Comparison of ENCODE assay signal across 18 mouse cellular contexts in genomic region chr3:49648040-49648894, GRCm38 (mm10).
DNase-seq lines count a peak whose midpoint lies in the region; ATAC-seq lines count a peak whose summit lies in the region.
"Had no signal": no experiment of that assay in that cellular context is flagged by ENCODE, and none has a peak within 500 bp of the region (broad histone marks: within the 10 kb centered on the region; RNA-seq: fewer than 3 reads in every experiment).

No protein-coding gene starts in this region.

- ATAC-seq in frontal cortex, adult (ENCODE audit: low TSS enrichment) = peak; percentile 31; the same call in 1 of the 2 replicates
- no peak for ATAC-seq in kidney, embryonic 16.5 days (ENCODE audit: low FRiP score, low TSS enrichment)
- no peak for ATAC-seq in limb, embryonic 15.5 days (ENCODE audit: insufficient number of reproducible peaks, low FRiP score, low TSS enrichment, low read depth)

- no peaks in the 10 kb centered on the region for H3K9me3 ChIP-seq in kidney, embryonic 16.5 days (ENCODE audit: low read length)
- no peaks in the 10 kb centered on the region for H3K9me3 ChIP-seq in limb, embryonic 15.5 days
- H3K9me3 ChIP-seq: hindbrain, embryonic 13.5 days; liver, embryonic 13.5 days; midbrain, embryonic 10.5 days had no signal

- no peaks in the 10 kb centered on the region for H3K4me1 ChIP-seq in kidney, embryonic 16.5 days (ENCODE audit: insufficient read depth, low read length)
- peaks cover 7% of the 10 kb centered on the region; the same call in 1 of the 2 replicates for H3K4me1 ChIP-seq in limb, embryonic 15.5 days
- H3K4me1 ChIP-seq: hindbrain, embryonic 13.5 days; liver, embryonic 13.5 days; midbrain, embryonic 10.5 days had no signal

- peak overlapping the region; percentile 57 for H3K27ac ChIP-seq in kidney, embryonic 16.5 days (ENCODE audit: low read length)
- H3K27ac ChIP-seq in limb, embryonic 15.5 days = peak overlapping the region; percentile 57
- H3K27ac ChIP-seq: heart, adult 2 months; hindbrain, embryonic 13.5 days; liver, embryonic 13.5 days; midbrain, embryonic 10.5 days had no signal

- no peaks in the 10 kb centered on the region for H3K36me3 ChIP-seq in kidney, embryonic 16.5 days (ENCODE audit: insufficient read depth, low read length)
- H3K36me3 ChIP-seq in limb, embryonic 15.5 days = no peaks in the 10 kb centered on the region
- H3K36me3 ChIP-seq: hindbrain, embryonic 13.5 days; liver, embryonic 13.5 days; midbrain, embryonic 10.5 days had no signal

- no peak overlapping the region for H3K4me2 ChIP-seq in kidney, embryonic 16.5 days (replicated peaks; ENCODE audit: low read depth, low read length)
- no peak overlapping the region for H3K4me2 ChIP-seq in limb, embryonic 15.5 days
- H3K4me2 ChIP-seq: hindbrain, embryonic 13.5 days; liver, embryonic 13.5 days had no signal

- DNase-seq in frontal cortex, postnatal 14 days (ENCODE audit: low spot score in 2 of 2) = no peak
- DNase-seq in kidney, adult 11 months = no peak
- peak; percentile 69 for DNase-seq in NIH3T3 (ENCODE audit: low read depth)
- DNase-seq in spleen, postnatal 36 days (ENCODE audit: low spot score in 2 of 2) = no peak
- no peak for DNase-seq in layer of hippocampus, postnatal 36 days
- DNase-seq: B cell, adult 2 months; cerebellum, adult 8-10 months; heart, postnatal 10 days; kidney, adult 9 months; liver, embryonic 13.5 days; retina, postnatal 1 day; thymus, postnatal 25 days had no signal

- WGBS in kidney, embryonic 16.5 days = 70% methylated on average over 5 of the region's 5 CpGs
- 74% methylated on average over 5 of the region's 5 CpGs for WGBS in limb, embryonic 15.5 days

- no peaks in the 10 kb centered on the region for H3K27me3 ChIP-seq in kidney, embryonic 16.5 days (ENCODE audit: insufficient read depth, low read length)
- H3K27me3 ChIP-seq in limb, embryonic 15.5 days = no peaks in the 10 kb centered on the region
- H3K27me3 ChIP-seq: hindbrain, embryonic 13.5 days; liver, embryonic 13.5 days had no signal

- no peak overlapping the region for H3K4me3 ChIP-seq in kidney, embryonic 16.5 days (ENCODE audit: low read length)
- no peak overlapping the region for H3K4me3 ChIP-seq in limb, embryonic 15.5 days
- H3K4me3 ChIP-seq: heart, adult 2 months; hindbrain, embryonic 13.5 days; liver, embryonic 13.5 days; midbrain, embryonic 10.5 days had no signal

- no peak overlapping the region for H3K9ac ChIP-seq in kidney, embryonic 16.5 days (replicated peaks; ENCODE audit: low read length)
- H3K9ac ChIP-seq in limb, embryonic 15.5 days = no peak overlapping the region
- H3K9ac ChIP-seq: hindbrain, embryonic 13.5 days; liver, embryonic 13.5 days had no signal
